Mouse (Mus musculus) skeletal muscle tissue, adult 2 months (tissue): ENCODE measurements around the gene Tmprss11e.

Experiments used
- DNase-seq: peaks from one replicate; pipeline ENCODE4 v3.0.0-alpha.2; 2012; ENCODE audit warnings: low read depth, low spot score

Gene Tmprss11e

GRCm38 (mm10) chr5:86745715-86746114, at the start of gene Tmprss11e:
TSS of gene Tmprss11e (minus strand) at chr5:86745815.
- DNase-seq, result no peak

- no peak for DNase-seq
Observed at GRCm38 (mm10) chr5:86792807-86793206, 47.2 kb upstream of the Tmprss11e start.

- no peak for DNase-seq
Observed at GRCm38 (mm10) chr5:86792249-86792648, 46.6 kb upstream of the Tmprss11e start.

- no peak for DNase-seq
Observed at GRCm38 (mm10) chr5:86789954-86790353, 44.3 kb upstream of the Tmprss11e start.

- no peak for DNase-seq
Observed at GRCm38 (mm10) chr5:86786798-86787197, 41.2 kb upstream of the Tmprss11e start.

- DNase-seq, result no peak
Observed at GRCm38 (mm10) chr5:86784205-86784604, 38.6 kb upstream of the Tmprss11e start.

GRCm38 (mm10) chr5:86783059-86783458, 37.4 kb upstream of the Tmprss11e start:
- no peak for DNase-seq

- DNase-seq, result peak; percentile 10
Observed at GRCm38 (mm10) chr5:86778471-86778870, 32.9 kb upstream of the Tmprss11e start.

GRCm38 (mm10) chr5:86776941-86777340, 31.3 kb upstream of the Tmprss11e start:
- DNase-seq, result no peak

- DNase-seq, result no peak
Observed at GRCm38 (mm10) chr5:86771010-86771409, 25.4 kb upstream of the Tmprss11e start.

GRCm38 (mm10) chr5:86769015-86769658, 23.5 kb upstream of the Tmprss11e start:
- DNase-seq, result no peak

GRCm38 (mm10) chr5:86742796-86743195, 2.8 kb downstream of the Tmprss11e start:
- no peak for DNase-seq

- DNase-seq, result no peak
Observed at GRCm38 (mm10) chr5:86741146-86741545, 4.5 kb downstream of the Tmprss11e start.

GRCm38 (mm10) chr5:86735808-86736207, 9.8 kb downstream of the Tmprss11e start:
- DNase-seq, result no peak

GRCm38 (mm10) chr5:86730587-86730986, 15.0 kb downstream of the Tmprss11e start:
- no peak for DNase-seq

GRCm38 (mm10) chr5:86728574-86728973, 17.0 kb downstream of the Tmprss11e start:
- no peak for DNase-seq

GRCm38 (mm10) chr5:86727033-86727432, 18.6 kb downstream of the Tmprss11e start:
- no peak for DNase-seq

- no peak for DNase-seq
Observed at GRCm38 (mm10) chr5:86725021-86725420, 20.6 kb downstream of the Tmprss11e start.

- no peak for DNase-seq
Observed at GRCm38 (mm10) chr5:86722820-86723460, 22.7 kb downstream of the Tmprss11e start.

GRCm38 (mm10) chr5:86714967-86715366, 30.6 kb downstream of the Tmprss11e start:
- no peak for DNase-seq

- no peak for DNase-seq
Observed at GRCm38 (mm10) chr5:86704923-86705322, 40.7 kb downstream of the Tmprss11e start.

- no peak for DNase-seq
Observed at GRCm38 (mm10) chr5:86684667-86685066, 60.9 kb downstream of the Tmprss11e start.

- no peak for DNase-seq
Observed at GRCm38 (mm10) chr5:86676262-86676661, 69.4 kb downstream of the Tmprss11e start, which contains the start of gene Tmprss11b. TSS of gene Tmprss11b (minus strand) at chr5:86676362.
